Mouse (Mus musculus) stomach, postnatal 0 days (tissue): Measurements from ENCODE around the gene 4930522L14Rik. TPM values are rescaled to one million over a fixed set of nuclear protein-coding genes. Genes with fewer than 3 reads are reported as not detected.
"Not testable (repeated sequence)": the region's sequence is repeated elsewhere in the genome, so short reads cannot be mapped to it uniquely, and the experiment has no call there.

Experiments used
- ATAC-seq: fragments of 200-750 bp; cut with Nextera tagmentation; 2 replicates; pipeline ENCODE4 v1.8.0; 2017; ENCODE audit not compliant: low FRiP score, low TSS enrichment
- DNase-seq: peaks from one replicate; pipeline ENCODE4 v3.0.0-alpha.2; 2016; ENCODE audit warnings: low spot score
- H3K27ac ChIP-seq: fragments of 300-500 bp; sonication (generic); replicated peaks from 2 replicates; pipeline ENCODE4 v1.5.1; 2014; ENCODE audit warnings: mild to moderate bottlenecking, control low read depth
- H3K27me3 ChIP-seq: fragments of 300-500 bp; sonication (generic); 2 replicates; pipeline ENCODE4 v1.6.1; 2014; ENCODE audit warnings: low read length; ENCODE audit not compliant: control insufficient read depth, insufficient read depth
- H3K36me3 ChIP-seq: fragments of 300-500 bp; sonication (generic); 2 replicates; pipeline ENCODE4 v1.6.1; 2014; ENCODE audit warnings: low read length, mixed read lengths; ENCODE audit not compliant: control insufficient read depth, insufficient read depth
- H3K4me1 ChIP-seq: fragments of 300-500 bp; sonication (generic); replicated peaks from 2 replicates; pipeline ENCODE4 v1.6.1; 2014; ENCODE audit warnings: antibody characterized with exemption; ENCODE audit not compliant: control insufficient read depth, insufficient read depth
- H3K4me2 ChIP-seq: fragments of 300-500 bp; sonication (generic); replicated peaks from 2 replicates; pipeline ENCODE4 v1.6.1; 2014; ENCODE audit warnings: low read depth, mild to moderate bottlenecking, control low read depth, moderate library complexity
- H3K4me3 ChIP-seq: fragments of 300-500 bp; sonication (generic); 2 replicates; pipeline ENCODE4 v1.5.1; 2014; ENCODE audit warnings: low read depth, low read length, control low read depth
- H3K9ac ChIP-seq: fragments of 300-500 bp; sonication (generic); 2 replicates; pipeline ENCODE4 v1.6.1; 2014; ENCODE audit warnings: mild to moderate bottlenecking, low read length, control low read depth, mixed read lengths
- H3K9me3 ChIP-seq: fragments of 300-500 bp; sonication (generic); 2 replicates; pipeline ENCODE4 v1.6.1; 2016; ENCODE audit warnings: low read length; ENCODE audit not compliant: control insufficient read depth
- WGBS: fragments of 180-500 bp; shearing (Covaris S2); extraction: QIAGEN DNeasy Blood & Tissue Kit; methylation state at CpG from one replicate; pipeline ENCODE4 v1.1.7; 2014; 5-methylcytosine and 5-hydroxymethylcytosine counted together
- polyA plus RNA-seq: library from polyadenylated mRNA; unstranded; fragments of >200 nt; fragmentation: Nextera tagmentation; extraction: Ambion mirVana; gene quantifications from 2 replicates; pipeline ENCODE4 v1.2.1, GENCODE M21; 2015

The 4930522L14Rik gene
- polyA plus RNA-seq = 10.5 and 12.2 TPM in 2 replicates

GRCm38 (mm10) chr5:109751391-109752071, at the start of gene 4930522L14Rik:
Gene 4930522L14Rik (minus strand): TSS chr5:109751886.
- not testable (repeated sequence) for H3K36me3 ChIP-seq, H3K27me3 ChIP-seq, H3K9me3 ChIP-seq, H3K4me1 ChIP-seq
- H3K27ac ChIP-seq = peak within 1 kb of the TSS; percentile 78
- peak; percentile 96 for ATAC-seq
- peak; percentile 67 for DNase-seq
- peak within 1 kb of the TSS; percentile 61 for H3K4me2 ChIP-seq
- under 1% methylated on average over 23 of the region's 25 CpGs for WGBS
- peak within 1 kb of the TSS; percentile 58 for H3K4me3 ChIP-seq
- peak within 1 kb of the TSS; percentile 78 for H3K9ac ChIP-seq

DNA sequence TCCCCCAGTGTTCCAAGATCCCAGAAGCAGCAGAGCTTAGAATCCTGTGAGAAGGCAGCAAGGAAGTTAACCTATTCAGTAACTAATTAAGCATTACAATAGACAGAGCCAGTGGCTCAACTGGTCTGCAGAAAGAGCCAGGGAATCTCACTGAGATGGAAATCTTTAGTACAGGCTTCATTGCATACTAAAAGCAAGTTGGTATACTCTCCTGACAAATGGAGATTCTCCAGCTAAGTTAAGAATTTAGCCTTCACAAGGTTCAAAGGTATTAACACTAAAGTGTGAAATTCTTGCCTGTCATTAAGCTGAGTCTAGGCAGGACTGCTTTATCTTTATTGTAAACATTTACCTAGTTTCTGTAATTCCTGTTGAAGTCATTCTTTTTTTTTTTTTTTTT, 49.8 kb upstream of the 4930522L14Rik start:
- not testable (repeated sequence) for H3K36me3 ChIP-seq, H3K9ac ChIP-seq, H3K27ac ChIP-seq, H3K4me2 ChIP-seq, H3K27me3 ChIP-seq, H3K9me3 ChIP-seq, DNase-seq, ATAC-seq, H3K4me1 ChIP-seq, H3K4me3 ChIP-seq

DNA sequence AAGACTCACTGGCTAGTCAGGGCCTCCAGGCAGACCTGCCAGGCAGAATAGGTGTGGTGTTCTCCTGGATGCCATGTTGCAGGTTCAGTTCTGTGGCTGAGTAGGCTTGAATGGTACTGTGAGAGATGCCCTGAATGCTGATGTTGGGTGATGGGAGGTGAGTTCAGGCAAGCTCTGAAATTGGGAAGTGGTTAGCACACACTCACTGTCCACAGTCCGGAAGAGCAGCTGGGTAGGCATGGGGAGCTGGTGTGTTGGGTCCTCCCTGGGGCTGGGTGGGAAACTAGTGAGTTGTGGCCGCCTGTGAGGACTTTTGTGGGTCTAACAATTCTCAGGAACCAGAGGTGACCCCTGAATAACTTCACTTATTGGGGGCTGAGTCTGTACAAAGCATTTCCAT, 48.3 kb upstream of the 4930522L14Rik start:
- not testable (repeated sequence) for H3K27ac ChIP-seq, H3K9ac ChIP-seq, H3K9me3 ChIP-seq, H3K4me2 ChIP-seq, ATAC-seq, H3K4me3 ChIP-seq, H3K4me1 ChIP-seq, DNase-seq, H3K27me3 ChIP-seq, H3K36me3 ChIP-seq
- 66% methylated on average over 2 of the region's 2 CpGs for WGBS

GRCm38 (mm10) chr5:109797017-109797416, 45.3 kb upstream of the 4930522L14Rik start:
- not testable (repeated sequence) for DNase-seq, H3K27me3 ChIP-seq, H3K4me3 ChIP-seq, H3K4me2 ChIP-seq, H3K27ac ChIP-seq, H3K36me3 ChIP-seq, H3K9ac ChIP-seq, H3K9me3 ChIP-seq, ATAC-seq, H3K4me1 ChIP-seq
- 92% methylated on average over 3 of the region's 3 CpGs for WGBS

GRCm38 (mm10) chr5:109795967-109796652, 44.4 kb upstream of the 4930522L14Rik start:
- 3% methylated on average over 25 of the region's 25 CpGs for WGBS
- H3K9me3 ChIP-seq, H3K36me3 ChIP-seq, H3K27me3 ChIP-seq, H3K4me1 ChIP-seq: not testable (repeated sequence)
- H3K4me2 ChIP-seq = peak overlapping the region; percentile 67
- peak overlapping the region; percentile 60 for H3K4me3 ChIP-seq
- H3K9ac ChIP-seq = peak overlapping the region; percentile 72
- H3K27ac ChIP-seq = peak overlapping the region; percentile 58; the same call in 1 of the 2 replicates
- ATAC-seq (peak; percentile 96), DNase-seq (peak; percentile 59)

- peak; percentile 19 for DNase-seq
- ATAC-seq = peak; percentile 81
- H3K27ac ChIP-seq, H3K9ac ChIP-seq, H3K9me3 ChIP-seq, H3K4me2 ChIP-seq, H3K36me3 ChIP-seq, H3K27me3 ChIP-seq, H3K4me1 ChIP-seq: not testable (repeated sequence)
- WGBS = 49% methylated on average over 4 of the region's 4 CpGs
- H3K4me3 ChIP-seq = peak overlapping the region; percentile 58; the same call in 1 of the 2 replicates
Measured at GRCm38 (mm10) chr5:109752073-109752780, 541 bp upstream of the 4930522L14Rik start.

- H3K9ac ChIP-seq, H3K9me3 ChIP-seq, DNase-seq, H3K4me3 ChIP-seq, H3K4me1 ChIP-seq, H3K27ac ChIP-seq, H3K36me3 ChIP-seq, H3K4me2 ChIP-seq, H3K27me3 ChIP-seq, ATAC-seq: not testable (repeated sequence)
- WGBS = 100% methylated on average over 1 of the region's 1 CpGs
Measured at GRCm38 (mm10) chr5:109745081-109745480, 6.6 kb downstream of the 4930522L14Rik start.

DNA sequence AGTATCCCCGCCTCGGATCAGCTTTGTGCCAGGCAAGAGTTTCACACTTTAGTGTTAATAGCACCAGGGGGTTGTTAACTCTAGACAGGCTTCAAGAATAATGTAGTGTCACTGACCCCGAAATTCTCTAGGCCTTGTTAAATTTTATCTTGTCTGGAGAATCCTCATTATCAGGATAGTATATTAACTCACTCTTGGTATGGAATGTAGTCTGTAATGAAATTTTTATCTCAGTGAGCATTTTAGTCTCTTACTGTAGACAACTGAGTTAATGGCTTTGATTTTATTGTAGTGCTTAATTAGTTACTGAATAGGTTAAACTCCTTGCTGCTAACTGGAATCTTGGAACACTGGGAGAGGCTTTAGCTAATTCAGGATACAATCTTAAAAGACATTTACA, 34.3 kb downstream of the 4930522L14Rik start:
- 51% methylated on average over 3 of the region's 3 CpGs for whole genome bisulfite sequencing
- ATAC-seq, H3K9me3 ChIP-seq: not testable (repeated sequence)

More for the DNA sequence above, 34.3 kb downstream of the 4930522L14Rik start:
- not testable (repeated sequence) for H3K4me1 ChIP-seq, H3K4me3 ChIP-seq, H3K9ac ChIP-seq, DNase-seq, H3K36me3 ChIP-seq, H3K27ac ChIP-seq, H3K27me3 ChIP-seq, H3K4me2 ChIP-seq
